Mouse (Mus musculus): ENCODE measurements around the gene Satb2. TPM values are rescaled to one million over a fixed set of nuclear protein-coding genes. Genes with fewer than 3 reads are reported as not detected.

Satb2 gene
- polyA plus RNA-seq, 1 experiment from 2014 or later, result 2.6 TPM

GRCm38 (mm10) chr1:56898606-56899396 lies 79.6 kb downstream of the Satb2 start:
- Histone ChIP-seq H3K27ac (no peak overlapping the region), H3K36me3 (replicated peaks) (no peaks in the 10 kb centered on the region), H3K4me3 (replicated peaks) (no peak overlapping the region), H3K4me2 (no peak overlapping the region), H3K4me1 (no peaks in the 10 kb centered on the region; the same call in 1 of the 2 replicates), H3K9me3 (no peaks in the 10 kb centered on the region), H3K27me3 (no peaks in the 10 kb centered on the region), H3K9ac (no peak overlapping the region)
- ATAC-seq (ENCODE audit: low FRiP score), result no peak
- 59% methylated on average over 13 of the region's 13 CpGs for WGBS

- Histone ChIP-seq H3K27ac (no peak overlapping the region), H3K4me3 (replicated peaks) (no peak overlapping the region), H3K9me3 (no peaks in the 10 kb centered on the region), H3K9ac (no peak overlapping the region), H3K36me3 (replicated peaks) (no peaks in the 10 kb centered on the region), H3K4me2 (no peak overlapping the region), H3K27me3 (no peaks in the 10 kb centered on the region), H3K4me1 (no peaks in the 10 kb centered on the region; the same call in 1 of the 2 replicates)
- ATAC-seq (ENCODE audit: low FRiP score), result no peak
- WGBS, result 92% methylated on average over 8 of the region's 8 CpGs
Observed at GRCm38 (mm10) chr1:56897492-56898180, 80.8 kb downstream of the Satb2 start.

GRCm38 (mm10) chr1:56896670-56897069 lies 81.8 kb downstream of the Satb2 start:
- Histone ChIP-seq H3K4me3 (replicated peaks) (no peak overlapping the region), H3K27me3 (no peaks in the 10 kb centered on the region), H3K9me3 (no peaks in the 10 kb centered on the region), H3K4me1 (no peaks in the 10 kb centered on the region; the same call in 1 of the 2 replicates), H3K27ac (no peak overlapping the region), H3K9ac (no peak overlapping the region), H3K36me3 (replicated peaks) (no peaks in the 10 kb centered on the region), H3K4me2 (no peak overlapping the region)
- no peak for ATAC-seq (ENCODE audit: low FRiP score)
- 87% methylated on average over 3 of the region's 3 CpGs for WGBS

- WGBS, result 86% methylated on average over 5 of the region's 5 CpGs
- ATAC-seq (ENCODE audit: low FRiP score), result no peak
Observed at GRCm38 (mm10) chr1:56892766-56893165, 85.7 kb downstream of the Satb2 start.

GRCm38 (mm10) chr1:56888939-56889338 lies 89.5 kb downstream of the Satb2 start:
- no peaks in the 10 kb centered on the region for H3K9me3 ChIP-seq
- H3K4me2 ChIP-seq, result no peak overlapping the region
- WGBS, result 89% methylated on average over 1 of the region's 1 CpGs
- H3K36me3 ChIP-seq (replicated peaks), result peaks cover 3% of the 10 kb centered on the region; the same call in 1 of the 2 replicates
- no peak overlapping the region for H3K4me3 ChIP-seq (replicated peaks)
- no peak for ATAC-seq (ENCODE audit: low FRiP score)
- H3K9ac ChIP-seq, result no peak overlapping the region
- H3K4me1 ChIP-seq, result no peaks in the 10 kb centered on the region
- H3K27ac ChIP-seq, result no peak overlapping the region
- H3K27me3 ChIP-seq, result no peaks in the 10 kb centered on the region

More at GRCm38 (mm10) chr1:56892766-56893165, 85.7 kb downstream of the Satb2 start:
- H3K4me3 ChIP-seq (replicated peaks), result no peak overlapping the region
- no peaks in the 10 kb centered on the region for H3K9me3 ChIP-seq
- no peak overlapping the region for H3K4me2 ChIP-seq
- no peaks in the 10 kb centered on the region for H3K27me3 ChIP-seq
- no peaks in the 10 kb centered on the region for H3K36me3 ChIP-seq (replicated peaks)
- no peaks in the 10 kb centered on the region for H3K4me1 ChIP-seq
- H3K9ac ChIP-seq, result no peak overlapping the region
- no peak overlapping the region for H3K27ac ChIP-seq

GRCm38 (mm10) chr1:56887524-56887923 lies 90.9 kb downstream of the Satb2 start:
- H3K9me3 ChIP-seq, result no peaks in the 10 kb centered on the region
- no peak for ATAC-seq (ENCODE audit: low FRiP score)
- no peak overlapping the region for H3K27ac ChIP-seq
- peaks cover 3% of the 10 kb centered on the region; the same call in 1 of the 2 replicates for H3K36me3 ChIP-seq (replicated peaks)
- no peaks in the 10 kb centered on the region for H3K27me3 ChIP-seq
- no peak overlapping the region for H3K9ac ChIP-seq
- no peak overlapping the region for H3K4me2 ChIP-seq
- no peaks in the 10 kb centered on the region for H3K4me1 ChIP-seq
- H3K4me3 ChIP-seq (replicated peaks), result no peak overlapping the region

GRCm38 (mm10) chr1:56871485-56871884 lies 107.0 kb downstream of the Satb2 start:
- Histone ChIP-seq H3K27me3 (no peaks in the 10 kb centered on the region), H3K4me2 (no peak overlapping the region), H3K9me3 (no peaks in the 10 kb centered on the region), H3K4me1 (no peaks in the 10 kb centered on the region), H3K27ac (no peak overlapping the region), H3K9ac (no peak overlapping the region), H3K4me3 (replicated peaks) (no peak overlapping the region), H3K36me3 (replicated peaks) (peaks cover 5% of the 10 kb centered on the region)
- 94% methylated on average over 8 of the region's 8 CpGs for WGBS
- no peak for ATAC-seq (ENCODE audit: low FRiP score)

- 72% methylated on average over 1 of the region's 1 CpGs for WGBS
- no peaks in the 10 kb centered on the region for H3K4me1 ChIP-seq
- H3K36me3 ChIP-seq (replicated peaks), result no peaks in the 10 kb centered on the region
- H3K4me2 ChIP-seq, result no peak overlapping the region
- no peak overlapping the region for H3K4me3 ChIP-seq (replicated peaks)
- no peak for ATAC-seq (ENCODE audit: low FRiP score)
- no peak overlapping the region for H3K27ac ChIP-seq
- H3K9ac ChIP-seq, result no peak overlapping the region
- no peaks in the 10 kb centered on the region for H3K9me3 ChIP-seq
- no peaks in the 10 kb centered on the region for H3K27me3 ChIP-seq
Observed at GRCm38 (mm10) chr1:56865246-56865645, 113.2 kb downstream of the Satb2 start.

GRCm38 (mm10) chr1:56862799-56863198 lies 115.7 kb downstream of the Satb2 start:
- no peak overlapping the region for H3K4me2 ChIP-seq
- H3K4me3 ChIP-seq (replicated peaks), result no peak overlapping the region
- no peak for ATAC-seq (ENCODE audit: low FRiP score)
- whole genome bisulfite sequencing, result 79% methylated on average over 4 of the region's 4 CpGs
- H3K4me1 ChIP-seq, result no peaks in the 10 kb centered on the region
- H3K36me3 ChIP-seq (replicated peaks), result no peaks in the 10 kb centered on the region
- H3K9ac ChIP-seq, result no peak overlapping the region
- H3K27me3 ChIP-seq, result no peaks in the 10 kb centered on the region
- H3K9me3 ChIP-seq, result no peaks in the 10 kb centered on the region
- H3K27ac ChIP-seq, result no peak overlapping the region

GRCm38 (mm10) chr1:56857202-56857601 lies 121.2 kb downstream of the Satb2 start:
- no peak for ATAC-seq (ENCODE audit: low FRiP score)
- H3K4me3 ChIP-seq (replicated peaks), result no peak overlapping the region
- no peaks in the 10 kb centered on the region for H3K36me3 ChIP-seq (replicated peaks)
- no peak overlapping the region for H3K9ac ChIP-seq
- H3K4me2 ChIP-seq, result no peak overlapping the region
- no peak overlapping the region for H3K27ac ChIP-seq
- WGBS, result 80% methylated on average over 8 of the region's 8 CpGs
- H3K4me1 ChIP-seq, result no peaks in the 10 kb centered on the region
- H3K27me3 ChIP-seq, result no peaks in the 10 kb centered on the region
- H3K9me3 ChIP-seq, result no peaks in the 10 kb centered on the region

- no peak overlapping the region for H3K4me3 ChIP-seq (replicated peaks)
- no peaks in the 10 kb centered on the region for H3K27me3 ChIP-seq
- no peak overlapping the region for H3K27ac ChIP-seq
- ATAC-seq (ENCODE audit: low FRiP score), result no peak
- H3K9me3 ChIP-seq, result no peaks in the 10 kb centered on the region
- H3K9ac ChIP-seq, result no peak overlapping the region
- WGBS, result 96% methylated on average over 8 of the region's 8 CpGs
- no peak overlapping the region for H3K4me2 ChIP-seq
- H3K36me3 ChIP-seq (replicated peaks), result no peaks in the 10 kb centered on the region
- no peaks in the 10 kb centered on the region for H3K4me1 ChIP-seq
Observed at GRCm38 (mm10) chr1:56850446-56850845, 128.0 kb downstream of the Satb2 start.

- ATAC-seq (ENCODE audit: low FRiP score), result no peak
- H3K36me3 ChIP-seq (replicated peaks), result no peaks in the 10 kb centered on the region
- no peak overlapping the region for H3K4me2 ChIP-seq
- no peak overlapping the region for H3K27ac ChIP-seq
- H3K9ac ChIP-seq, result no peak overlapping the region
- H3K9me3 ChIP-seq, result no peaks in the 10 kb centered on the region
- no peaks in the 10 kb centered on the region for H3K27me3 ChIP-seq
- peaks cover 9% of the 10 kb centered on the region for H3K4me1 ChIP-seq
- WGBS, result 96% methylated on average over 9 of the region's 9 CpGs
- H3K4me3 ChIP-seq (replicated peaks), result no peak overlapping the region
Observed at GRCm38 (mm10) chr1:56846358-56846757, 132.1 kb downstream of the Satb2 start.

Measured in forebrain, embryonic 12.5 days (tissue).